Mouse (Mus musculus) heart, postnatal 36 days (tissue): ENCODE results near the gene Tenm4. TPM values are rescaled to one million over a fixed set of nuclear protein-coding genes. Genes with fewer than 3 reads are reported as not detected.

Experiments used
- DNase-seq, 2 experiments: peaks; one replicate each; pipeline ENCODE4 v3.0.0; 2021 to 2022
- intact Hi-C: fragments of 180-260 bp; cut with DNase I; formaldehyde crosslinking; loops from one replicate; pipeline ENCODE4 v1.15.1; 2025
- total RNA-seq, 2 experiments: library from RNA; stranded (reverse); gene quantifications; 2 replicates each; pipeline ENCODE4 v1.2.3; 2021

The Tenm4 gene
- total RNA-seq, 2 experiments from 2014 or later, result 0.36 to 0.81 TPM

GRCm38 (mm10) chr7:96511018-96511609 is 340.1 kb downstream of the Tenm4 start:
- intact Hi-C loops, result no loop called here
- no peak for DNase-seq

GRCm38 (mm10) chr7:96511953-96512511 is 341.0 kb downstream of the Tenm4 start:
- no peak for DNase-seq
- intact Hi-C loops, result no loop called here

GRCm38 (mm10) chr7:96519216-96519615 is 348.2 kb downstream of the Tenm4 start:
- DNase-seq, result peak in 1 of 2 experiments; percentile 31
- intact Hi-C loops, result loop anchor here (1.0 kb wide), 2 partner anchors 35 to 396 kb away; no protein-coding TSS in a partner anchor

- intact Hi-C loops, result no loop called here
- DNase-seq, result no peak
Observed at GRCm38 (mm10) chr7:96521956-96522355, 350.9 kb downstream of the Tenm4 start.

- peak in 1 of 2 experiments; percentile 15 for DNase-seq
- intact Hi-C loops, result no loop called here
Observed at GRCm38 (mm10) chr7:96523673-96524072, 352.6 kb downstream of the Tenm4 start.

- no peak for DNase-seq
- intact Hi-C loops, result no loop called here
Observed at GRCm38 (mm10) chr7:96524486-96525205, 353.6 kb downstream of the Tenm4 start.

- DNase-seq, result no peak
- intact Hi-C loops, result no loop called here
Observed at GRCm38 (mm10) chr7:96525344-96525743, 354.3 kb downstream of the Tenm4 start.

- DNase-seq, result no peak
- intact Hi-C loops, result no loop called here
Observed at GRCm38 (mm10) chr7:96530571-96531426, 359.8 kb downstream of the Tenm4 start.

- intact Hi-C loops, result no loop called here
- no peak for DNase-seq
Observed at GRCm38 (mm10) chr7:96531954-96532737, 361.1 kb downstream of the Tenm4 start.

- intact Hi-C loops, result no loop called here
- DNase-seq, result no peak
Observed at GRCm38 (mm10) chr7:96532804-96533400, 361.9 kb downstream of the Tenm4 start.

- intact Hi-C loops, result no loop called here
- no peak for DNase-seq
Observed at GRCm38 (mm10) chr7:96536313-96536880, 365.4 kb downstream of the Tenm4 start.

GRCm38 (mm10) chr7:96539248-96540034 is 368.4 kb downstream of the Tenm4 start:
- no peak for DNase-seq
- intact Hi-C loops, result no loop called here

GRCm38 (mm10) chr7:96540458-96541096 is 369.5 kb downstream of the Tenm4 start:
- DNase-seq, result no peak
- intact Hi-C loops, result no loop called here

GRCm38 (mm10) chr7:96545979-96546378 is 374.9 kb downstream of the Tenm4 start:
- DNase-seq, result no peak
- intact Hi-C loops, result no loop called here

GRCm38 (mm10) chr7:96551809-96552208 is 380.8 kb downstream of the Tenm4 start:
- intact Hi-C loops, result loop anchor here (10.0 kb wide), 2 partner anchors 397 to 687 kb away; no protein-coding TSS in a partner anchor
- DNase-seq, result no peak

GRCm38 (mm10) chr7:96552292-96552860 is 381.3 kb downstream of the Tenm4 start:
- intact Hi-C loops, result loop anchor here (10.0 kb wide), 2 partner anchors 398 to 688 kb away; no protein-coding TSS in a partner anchor
- DNase-seq, result no peak

- DNase-seq, result peak; percentile 26 to 39
- intact Hi-C loops, result loop anchor here (1.0 to 10.0 kb wide), 4 partner anchors 35 to 689 kb away; no protein-coding TSS in a partner anchor
Observed at GRCm38 (mm10) chr7:96554277-96554690, 383.2 kb downstream of the Tenm4 start.
